Mouse (Mus musculus) midbrain, embryonic 14.5 days (tissue): ENCODE results near the gene Lamb3. TPM values are rescaled to one million over a fixed set of nuclear protein-coding genes. Genes with fewer than 3 reads are reported as not detected.

Experiments used
- ATAC-seq: fragments of 200-750 bp; cut with Nextera tagmentation; 2 replicates; pipeline ENCODE4 v1.8.0; 2017; ENCODE audit warnings: moderate number of reproducible peaks, moderate library complexity; ENCODE audit not compliant: low FRiP score, low TSS enrichment
- DNase-seq: peaks from one replicate; pipeline ENCODE4 v3.0.0-alpha.2; 2015
- H3K27ac ChIP-seq: fragments of 300-500 bp; sonication (generic); replicated peaks from 2 replicates; pipeline ENCODE4 v1.5.1; 2014; ENCODE audit warnings: mild to moderate bottlenecking, low read depth, low read length, moderate library complexity
- H3K27me3 ChIP-seq: fragments of 300-500 bp; sonication (generic); 2 replicates; pipeline ENCODE4 v1.6.1; 2014; ENCODE audit warnings: low read length, control low read depth, mixed read lengths; ENCODE audit not compliant: control insufficient read depth, insufficient read depth
- H3K36me3 ChIP-seq: fragments of 300-500 bp; sonication (generic); 2 replicates; pipeline ENCODE4 v1.6.1; 2014; ENCODE audit warnings: low read length, control low read depth; ENCODE audit not compliant: control insufficient read depth, insufficient read depth
- H3K4me1 ChIP-seq: fragments of 300-500 bp; sonication (generic); 2 replicates; pipeline ENCODE4 v1.6.1; 2014; ENCODE audit warnings: mild to moderate bottlenecking, antibody characterized with exemption, low read length, control low read depth; ENCODE audit not compliant: control insufficient read depth, insufficient read depth
- H3K4me2 ChIP-seq: fragments of 300-500 bp; sonication (generic); 2 replicates; pipeline ENCODE4 v1.6.1; 2014; ENCODE audit warnings: mild to moderate bottlenecking, low read length, moderate library complexity
- H3K4me3 ChIP-seq: fragments of 300-500 bp; sonication (generic); replicated peaks from 2 replicates; pipeline ENCODE4 v1.5.1; 2014; ENCODE audit warnings: low read depth, low read length
- H3K9ac ChIP-seq: fragments of 300-500 bp; sonication (generic); replicated peaks from 2 replicates; pipeline ENCODE4 v1.6.1; 2014; ENCODE audit warnings: mild to moderate bottlenecking, low read length, moderate library complexity
- H3K9me3 ChIP-seq: fragments of 300-500 bp; sonication (generic); 2 replicates; pipeline ENCODE4 v1.6.1; 2016; ENCODE audit warnings: low read length, control low read depth, mixed read lengths; ENCODE audit not compliant: control insufficient read depth
- WGBS: fragments of 180-500 bp; shearing (Covaris S2); extraction: QIAGEN DNeasy Blood & Tissue Kit; methylation state at CpG from one replicate; pipeline ENCODE4 v1.1.7; 2014; 5-methylcytosine and 5-hydroxymethylcytosine counted together
- polyA plus RNA-seq: library from polyadenylated mRNA; unstranded; fragments of >200 nt; fragmentation: Nextera tagmentation; extraction: Ambion mirVana; gene quantifications from 2 replicates; pipeline ENCODE4 v1.2.1, GENCODE M21; 2014

The Lamb3 gene
- polyA plus RNA-seq, 1 experiment from 2014 or later, result 0.30 TPM

- peak; percentile 39; the same call in 1 of the 2 replicates for ATAC-seq
- Histone ChIP-seq H3K4me1 (peaks cover 28% of the 10 kb centered on the region), H3K9me3 (no peaks in the 10 kb centered on the region), H3K27me3 (no peaks in the 10 kb centered on the region), H3K4me2 (peak overlapping the region; percentile 92), H3K4me3 (peak overlapping the region; percentile 60), H3K36me3 (no peaks in the 10 kb centered on the region), H3K9ac (peak overlapping the region; percentile 70), H3K27ac (peak overlapping the region; percentile 50)
- DNase-seq, result peak; percentile 77
- WGBS, result 13% methylated on average over 10 of the region's 10 CpGs
These were observed 160.6 kb downstream of the Lamb3 start for GRCm38 (mm10) chr1:193368055-193368454.

- H3K27ac ChIP-seq, result no peak overlapping the region
- peak overlapping the region; percentile 70 for H3K9ac ChIP-seq
- H3K4me3 ChIP-seq, result peak overlapping the region; percentile 60
- H3K4me2 ChIP-seq, result peak overlapping the region; percentile 92
- no peaks in the 10 kb centered on the region for H3K36me3 ChIP-seq
- H3K27me3 ChIP-seq, result no peaks in the 10 kb centered on the region
- WGBS, result 18% methylated on average over 8 of the region's 8 CpGs
- no peaks in the 10 kb centered on the region for H3K9me3 ChIP-seq
- ATAC-seq (no peak), DNase-seq (no peak)
- H3K4me1 ChIP-seq, result peaks cover 28% of the 10 kb centered on the region
These were observed 161.6 kb downstream of the Lamb3 start for GRCm38 (mm10) chr1:193369091-193369490.

GRCm38 (mm10) chr1:193370096-193370495 lies 162.6 kb downstream of the Lamb3 start, which contains the start of gene Camk1g:
Gene Camk1g (minus strand): TSS chr1:193370298.
- DNase-seq (peak; percentile 92), ATAC-seq (peak; percentile 89)
- Histone ChIP-seq H3K9ac (peak within 1 kb of the TSS; percentile 70), H3K4me3 (peak within 1 kb of the TSS; percentile 60), H3K27me3 (no peaks in the 10 kb centered on the region), H3K27ac (peak within 1 kb of the TSS; percentile 66), H3K4me2 (peak within 1 kb of the TSS; percentile 92), H3K36me3 (no peaks in the 10 kb centered on the region), H3K9me3 (no peaks in the 10 kb centered on the region), H3K4me1 (peaks cover 28% of the 10 kb centered on the region)
- WGBS, result 0% methylated on average over 2 of the region's 2 CpGs

GRCm38 (mm10) chr1:193373906-193374413 lies 166.5 kb downstream of the Lamb3 start:
- no peak for DNase-seq
- WGBS, result 85% methylated on average over 6 of the region's 6 CpGs
- H3K36me3 ChIP-seq, result no peaks in the 10 kb centered on the region
- H3K27me3 ChIP-seq, result no peaks in the 10 kb centered on the region
- no peak overlapping the region for H3K4me2 ChIP-seq
- H3K27ac ChIP-seq, result no peak overlapping the region
- no peak overlapping the region for H3K9ac ChIP-seq
- no peak for ATAC-seq
- H3K4me3 ChIP-seq, result no peak overlapping the region
- H3K4me1 ChIP-seq, result peaks cover 13% of the 10 kb centered on the region
- no peaks in the 10 kb centered on the region for H3K9me3 ChIP-seq

GRCm38 (mm10) chr1:193376478-193377134 lies 169.1 kb downstream of the Lamb3 start:
- DNase-seq, result peak; percentile 83
- Histone ChIP-seq H3K4me3 (no peak overlapping the region), H3K27ac (no peak overlapping the region), H3K9ac (no peak overlapping the region), H3K27me3 (no peaks in the 10 kb centered on the region), H3K4me2 (no peak overlapping the region), H3K4me1 (peaks cover under 1% of the 10 kb centered on the region; the same call in 1 of the 2 replicates), H3K36me3 (no peaks in the 10 kb centered on the region), H3K9me3 (no peaks in the 10 kb centered on the region)
- ATAC-seq, result peak; percentile 51; the same call in 1 of the 2 replicates
- 29% methylated on average over 4 of the region's 4 CpGs for WGBS

- Histone ChIP-seq H3K9me3 (no peaks in the 10 kb centered on the region), H3K27me3 (no peaks in the 10 kb centered on the region), H3K4me3 (no peak overlapping the region), H3K27ac (no peak overlapping the region), H3K9ac (no peak overlapping the region), H3K4me1 (peaks cover 8% of the 10 kb centered on the region), H3K36me3 (no peaks in the 10 kb centered on the region), H3K4me2 (no peak overlapping the region)
- DNase-seq (no peak), ATAC-seq (no peak)
- WGBS, result 78% methylated on average over 6 of the region's 6 CpGs
These were observed 172.1 kb downstream of the Lamb3 start for GRCm38 (mm10) chr1:193379634-193380033.

GRCm38 (mm10) chr1:193380877-193381276 lies 173.4 kb downstream of the Lamb3 start:
- no peak overlapping the region for H3K27ac ChIP-seq
- no peaks in the 10 kb centered on the region for H3K27me3 ChIP-seq
- H3K9me3 ChIP-seq, result no peaks in the 10 kb centered on the region
- H3K4me1 ChIP-seq, result peaks cover 8% of the 10 kb centered on the region
- WGBS, result 87% methylated on average over 5 of the region's 5 CpGs
- H3K36me3 ChIP-seq, result no peaks in the 10 kb centered on the region
- H3K4me3 ChIP-seq, result no peak overlapping the region
- DNase-seq (no peak), ATAC-seq (no peak)
- H3K9ac ChIP-seq, result no peak overlapping the region
- no peak overlapping the region for H3K4me2 ChIP-seq

GRCm38 (mm10) chr1:193381597-193382404 lies 174.3 kb downstream of the Lamb3 start:
- no peak overlapping the region for H3K4me3 ChIP-seq
- no peaks in the 10 kb centered on the region for H3K36me3 ChIP-seq
- WGBS, result 30% methylated on average over 11 of the region's 11 CpGs
- no peaks in the 10 kb centered on the region for H3K27me3 ChIP-seq
- peaks cover 13% of the 10 kb centered on the region for H3K4me1 ChIP-seq
- 0 out of 2 replicates have a peak overlapping the region, but pooled peaks have one; percentile 26 for H3K27ac ChIP-seq
- no peak overlapping the region for H3K9ac ChIP-seq
- 0 out of 2 replicates have a peak, but pooled peaks have one; percentile 2 for ATAC-seq
- DNase-seq, result peak; percentile 46
- peak overlapping the region; percentile 45 for H3K4me2 ChIP-seq
- H3K9me3 ChIP-seq, result no peaks in the 10 kb centered on the region
